Mouse (Mus musculus) retina, adult 2 months (tissue): Measurements from ENCODE around the gene Unc119b.
"Not testable (repeated sequence)": the region's sequence is repeated elsewhere in the genome, so short reads cannot be mapped to it uniquely, and the experiment has no call there.

ENCODE experiments used
- DNase-seq: peaks from one replicate; pipeline ENCODE4 v3.0.0-alpha.2; 2012; ENCODE audit warnings: low read depth, low spot score

Gene Unc119b

GRCm38 (mm10) chr5:115158040-115158983, 23.5 kb upstream of the Unc119b start, which contains the start of gene Mlec:
Gene Mlec, minus strand, starts transcription at chr5:115158179.
- peak; percentile 93 for DNase-seq

GRCm38 (mm10) chr5:115156933-115157589, 22.3 kb upstream of the Unc119b start:
- DNase-seq = no peak

DNA sequence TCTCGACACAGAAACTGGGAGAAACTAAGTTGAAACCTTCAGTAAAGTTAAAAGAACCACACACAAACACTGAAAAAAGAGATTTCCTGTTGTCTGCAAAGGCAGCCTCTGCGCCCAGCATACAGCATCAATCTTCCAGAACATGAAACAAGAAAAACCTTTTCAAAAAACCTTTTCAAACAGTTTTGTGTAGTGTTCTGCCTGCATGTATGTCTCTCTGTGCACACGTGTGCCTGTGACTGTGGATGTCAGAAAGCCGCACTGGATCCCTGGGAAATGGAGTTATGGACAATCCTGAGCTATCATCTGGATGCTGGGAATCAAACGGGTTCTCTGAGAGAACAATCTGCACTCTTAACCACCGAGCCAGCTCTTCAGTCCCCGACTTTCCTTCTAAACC, 21.6 kb upstream of the Unc119b start:
- no peak for DNase-seq

GRCm38 (mm10) chr5:115155831-115156230, 21.1 kb upstream of the Unc119b start:
- DNase-seq = no peak

- no peak for DNase-seq
Observed at GRCm38 (mm10) chr5:115155156-115155631, 20.4 kb upstream of the Unc119b start.

GRCm38 (mm10) chr5:115152132-115152956, 17.6 kb upstream of the Unc119b start:
- no peak for DNase-seq

GRCm38 (mm10) chr5:115151457-115151856, 16.7 kb upstream of the Unc119b start:
- DNase-seq = no peak

GRCm38 (mm10) chr5:115150991-115151390, 16.2 kb upstream of the Unc119b start:
- no peak for DNase-seq

DNA sequence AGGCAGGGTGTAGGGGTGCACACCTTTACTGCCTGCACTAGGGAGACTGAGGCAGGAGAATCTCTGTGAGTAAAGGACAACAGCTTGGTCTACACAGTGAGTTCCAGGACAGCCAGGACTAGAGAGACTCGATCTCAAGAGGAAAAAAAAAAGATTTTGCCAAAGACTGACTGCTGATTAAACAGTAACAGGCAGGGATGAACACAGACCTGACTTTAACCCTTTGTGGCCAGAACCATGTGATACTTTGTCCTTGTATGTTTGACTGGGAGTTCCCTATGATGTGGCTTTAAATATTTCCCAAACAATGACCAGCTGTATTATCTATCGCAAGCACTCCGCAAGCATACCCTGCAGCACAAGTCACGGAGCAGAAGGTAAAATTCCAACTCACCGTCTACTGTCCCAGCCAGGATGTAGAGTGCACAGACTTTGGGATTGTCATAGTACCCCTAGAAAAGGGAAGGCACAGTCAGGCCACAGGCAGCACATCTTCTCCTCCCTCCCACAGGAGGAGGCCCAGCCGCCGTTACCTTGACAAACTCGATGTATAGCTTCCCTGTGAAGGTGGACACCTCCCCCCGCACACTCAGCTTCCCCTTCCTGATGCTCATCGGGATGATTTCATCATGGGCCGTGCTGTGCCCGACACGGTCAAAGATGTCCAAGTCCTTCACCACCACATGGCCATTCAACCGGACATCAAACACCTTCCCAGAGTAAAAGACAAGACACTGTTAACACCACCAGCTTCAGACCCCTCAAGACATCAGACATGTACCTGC, 15.1 kb upstream of the Unc119b start:
- no peak for DNase-seq

DNA sequence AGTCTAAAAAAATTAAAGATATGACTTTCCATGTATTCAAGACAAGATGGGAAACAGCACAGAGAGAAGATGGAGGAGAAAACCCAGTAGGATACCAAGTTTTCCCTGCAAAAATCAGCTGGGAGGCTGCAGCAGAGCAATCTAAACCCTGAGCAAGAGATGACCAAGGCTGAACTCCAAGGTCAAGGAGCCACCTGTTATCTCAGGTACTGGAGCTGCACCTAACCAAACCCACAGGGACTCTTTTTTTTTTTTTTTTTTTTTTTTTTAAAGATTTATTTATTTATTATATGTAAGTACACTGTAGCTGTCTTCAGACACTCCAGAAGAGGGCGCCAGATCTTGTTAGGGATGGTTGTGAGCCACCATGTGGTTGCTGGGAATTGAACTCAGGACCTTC, 14.1 kb upstream of the Unc119b start:
- not testable (repeated sequence) for DNase-seq

DNA sequence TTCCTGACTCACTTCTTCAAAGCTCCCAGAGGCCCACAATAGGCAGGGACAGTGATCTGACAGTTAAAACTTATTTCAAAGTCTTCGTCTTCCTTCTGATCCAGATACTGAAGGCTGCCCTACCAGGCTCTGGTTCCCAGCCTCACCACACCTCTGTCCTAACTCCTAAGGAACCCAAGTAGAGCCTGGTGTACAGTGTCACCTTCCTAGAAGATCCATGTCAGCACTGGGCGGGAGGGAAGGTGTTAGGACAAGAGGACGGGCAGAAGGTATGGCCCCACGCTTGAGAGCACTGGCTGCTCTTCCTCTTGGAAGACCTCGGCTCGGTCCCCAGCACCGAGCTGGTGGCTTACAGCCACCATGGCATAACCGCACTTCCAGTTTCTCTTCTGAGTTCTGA, 13.6 kb upstream of the Unc119b start:
- no peak for DNase-seq

GRCm38 (mm10) chr5:115147388-115147787, 12.6 kb upstream of the Unc119b start:
- DNase-seq = no peak

DNA sequence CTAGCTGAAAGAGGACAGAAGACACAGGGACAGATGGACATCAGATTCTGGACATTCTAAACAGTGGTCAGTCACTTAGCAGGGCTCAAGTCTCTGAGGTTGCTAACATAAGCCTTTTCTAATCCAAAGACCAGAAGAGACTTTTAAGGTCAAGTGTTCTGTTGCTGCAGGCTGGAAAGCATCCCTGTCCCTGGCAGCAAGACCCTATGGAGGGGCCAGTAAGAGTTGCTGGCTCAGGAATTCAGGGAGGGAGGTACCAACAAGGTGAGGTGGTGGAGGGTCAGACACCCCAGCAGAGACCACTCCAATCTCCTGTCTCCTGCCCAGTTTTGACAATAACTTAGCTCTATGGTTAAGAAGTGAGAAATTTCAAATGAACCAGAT, 12.0 kb upstream of the Unc119b start:
- no peak for DNase-seq

- DNase-seq = no peak
Observed at GRCm38 (mm10) chr5:115145976-115146746, 11.4 kb upstream of the Unc119b start.

- no peak for DNase-seq
Observed at GRCm38 (mm10) chr5:115145253-115145968, 10.6 kb upstream of the Unc119b start.

DNA sequence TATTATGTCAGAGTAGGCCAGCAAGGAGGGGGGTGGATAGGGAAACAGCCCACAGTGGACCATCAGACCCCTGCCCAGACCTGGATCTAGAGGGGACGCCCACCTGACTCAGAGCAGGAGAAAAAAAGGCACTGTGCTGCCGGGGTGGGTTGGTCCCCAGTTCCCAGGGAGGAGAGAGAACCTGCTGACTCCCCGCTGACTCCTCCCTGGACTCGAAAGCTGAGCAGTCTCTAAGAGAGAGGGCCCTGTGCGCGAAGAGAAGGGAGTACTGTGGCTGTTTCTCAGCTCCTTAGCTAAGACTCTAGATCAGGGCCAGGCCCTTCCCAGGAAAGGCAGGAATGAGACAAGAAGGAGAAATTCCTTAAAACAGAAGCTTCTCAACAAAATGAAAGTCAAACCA, 9.7 kb upstream of the Unc119b start:
- no peak for DNase-seq

- no peak for DNase-seq
Observed at GRCm38 (mm10) chr5:115143552-115143951, 8.8 kb upstream of the Unc119b start.

GRCm38 (mm10) chr5:115142166-115142697, 7.5 kb upstream of the Unc119b start:
- no peak for DNase-seq

DNA sequence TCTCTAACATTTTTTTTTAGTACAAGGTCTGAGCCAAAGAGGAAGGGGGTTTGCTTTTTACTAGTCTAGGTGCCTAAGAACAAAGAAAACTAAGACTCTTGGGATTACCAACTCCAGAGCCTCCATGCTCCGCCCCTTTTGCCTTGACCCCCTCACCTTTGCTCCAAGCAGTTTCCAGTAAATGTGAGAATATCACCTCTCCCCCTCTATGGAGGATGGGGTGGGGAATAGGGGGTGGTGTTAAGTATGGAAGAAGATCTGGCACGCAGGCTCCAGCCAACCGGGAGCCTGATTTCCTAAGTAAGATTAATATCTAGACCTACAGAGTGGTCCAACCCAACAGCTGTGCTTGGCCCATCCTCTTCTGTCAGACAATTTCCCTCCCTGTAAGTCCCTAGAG, 6.0 kb upstream of the Unc119b start:
- DNase-seq = no peak
